Mouse (Mus musculus) lung, postnatal 36 days (tissue): ENCODE measurements at regions not wholly inside any gene's neighbourhood (a gene's known extent, or its start where the extent isn't known, plus 50 kb on each side); places are given as distances from the start of the nearest gene placed in this dataset.
A peak's percentile ranks its signal among the peaks of the same experiment; 100 is the strongest.

ENCODE experiments used
- DNase-seq: peaks from one replicate; pipeline ENCODE4 v3.0.0; 2022; ENCODE audit warnings: mixed read lengths

- DNase-seq = peak; percentile 10
These were observed 67.3 kb upstream of the Rgs6 start for GRCm38 (mm10) chr12:82520840-82521239.

- DNase-seq = peak; percentile 3
These were observed 63.1 kb upstream of the Rgs6 start for GRCm38 (mm10) chr12:82524987-82525386.
